Mouse (Mus musculus) forebrain, postnatal 0 days (tissue): ENCODE measurements around the gene Vmn1r25. TPM values are rescaled to one million over a fixed set of nuclear protein-coding genes. Genes with fewer than 3 reads are reported as not detected.
"Not testable (repeated sequence)": the region's sequence is repeated elsewhere in the genome, so short reads cannot be mapped to it uniquely, and the experiment has no call there.

Experiments used
- ATAC-seq: fragments of 200-750 bp; cut with Nextera tagmentation; 2 replicates; pipeline ENCODE4 v1.8.0; 2017; ENCODE audit warnings: mild to moderate bottlenecking, moderate library complexity
- DNase-seq: peaks from one replicate; pipeline ENCODE4 v3.0.0-alpha.2; 2015
- H3K27ac ChIP-seq: fragments of 300-500 bp; sonication (generic); 2 replicates; pipeline ENCODE4 v1.5.1; 2014; ENCODE audit warnings: low read depth, mild to moderate bottlenecking, antibody characterized with exemption, low read length, moderate library complexity, mixed read lengths
- H3K27me3 ChIP-seq: fragments of 300-500 bp; sonication (generic); 2 replicates; pipeline ENCODE4 v1.6.1; 2014; ENCODE audit warnings: mild to moderate bottlenecking, low read length, mixed read lengths; ENCODE audit not compliant: insufficient read depth
- H3K36me3 ChIP-seq: fragments of 300-500 bp; sonication (generic); 2 replicates; pipeline ENCODE4 v1.6.1; 2014; ENCODE audit warnings: mild to moderate bottlenecking, moderate library complexity; ENCODE audit not compliant: insufficient read depth
- H3K4me1 ChIP-seq: fragments of 300-500 bp; sonication (generic); 2 replicates; pipeline ENCODE4 v1.6.1; 2014; ENCODE audit warnings: antibody characterized with exemption; ENCODE audit not compliant: insufficient read depth
- H3K4me2 ChIP-seq: fragments of 300-500 bp; sonication (generic); 2 replicates; pipeline ENCODE4 v1.6.1; 2014; ENCODE audit warnings: low read depth, mild to moderate bottlenecking, moderate library complexity
- H3K4me3 ChIP-seq: fragments of 300-500 bp; sonication (generic); 2 replicates; pipeline ENCODE4 v1.5.1; 2014; ENCODE audit warnings: low read depth, low read length, mixed read lengths
- H3K9ac ChIP-seq: fragments of 300-500 bp; sonication (generic); 2 replicates; pipeline ENCODE4 v1.6.1; 2014; ENCODE audit warnings: mild to moderate bottlenecking
- H3K9me3 ChIP-seq: fragments of 300-500 bp; sonication (generic); 2 replicates; pipeline ENCODE4 v1.6.1; 2016; ENCODE audit warnings: low read length
- CTCF ChIP-seq: sonication (generic); IDR thresholded peaks from 2 replicates; pipeline ENCODE4 v1.5.1; 2016; ENCODE audit warnings: antibody characterized with exemption, control low read depth, low read depth
- WGBS: fragments of 180-500 bp; shearing (Covaris S2); extraction: QIAGEN DNeasy Blood & Tissue Kit; methylation state at CpG from one replicate; pipeline ENCODE4 v1.1.7; 2014; 5-methylcytosine and 5-hydroxymethylcytosine counted together
- polyA plus RNA-seq: library from polyadenylated mRNA; unstranded; fragments of >200 nt; fragmentation: Nextera tagmentation; extraction: Ambion mirVana; gene quantifications from 2 replicates; pipeline ENCODE4 v1.2.1, GENCODE M21; 2015
- total RNA-seq: library from RNA; depleted of rRNA; stranded (reverse); fragments of >200 nt; gene quantifications from 2 replicates; pipeline ENCODE4 v1.2.3, GENCODE M21; 2014; rRNA removed

Gene Vmn1r25
- total RNA-seq (not detected in 2 replicates), polyA plus RNA-seq (not detected in 2 replicates)

DNA sequence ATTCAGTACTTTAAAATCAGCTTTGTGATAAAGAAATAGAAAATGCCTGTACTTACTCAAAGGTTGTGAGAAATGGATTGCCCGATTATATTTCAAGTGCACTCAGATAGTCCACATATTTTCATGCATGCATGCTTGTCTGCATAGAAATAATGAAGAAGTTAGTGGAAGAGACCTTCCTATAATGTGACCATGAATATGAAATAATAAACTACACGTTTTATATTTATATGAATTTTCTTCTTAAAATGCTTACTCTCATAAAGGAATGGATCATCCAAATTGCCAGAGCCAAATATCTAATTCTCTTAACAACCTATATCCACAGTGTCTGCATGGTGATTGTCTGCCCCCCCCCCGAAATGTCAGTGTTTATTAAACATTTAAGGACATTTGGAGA is at the start of gene Vmn1r25:
Gene Vmn1r25, minus strand, starts transcription at position 101 of the 400 bp plus-strand sequence.
- Histone ChIP-seq H3K27me3 (no peaks in the 10 kb centered on the region), H3K9me3 (no peaks in the 10 kb centered on the region), H3K36me3 (no peaks in the 10 kb centered on the region), H3K4me2 (no peak within 1 kb of the TSS), H3K4me3 (no peak within 1 kb of the TSS), H3K4me1 (no peaks in the 10 kb centered on the region), H3K27ac (no peak within 1 kb of the TSS), H3K9ac (no peak within 1 kb of the TSS)
- 71% methylated on average over 3 of the region's 3 CpGs for WGBS
- TF ChIP-seq CTCF = no peak
- DNase-seq = no peak
- no peak for ATAC-seq

DNA sequence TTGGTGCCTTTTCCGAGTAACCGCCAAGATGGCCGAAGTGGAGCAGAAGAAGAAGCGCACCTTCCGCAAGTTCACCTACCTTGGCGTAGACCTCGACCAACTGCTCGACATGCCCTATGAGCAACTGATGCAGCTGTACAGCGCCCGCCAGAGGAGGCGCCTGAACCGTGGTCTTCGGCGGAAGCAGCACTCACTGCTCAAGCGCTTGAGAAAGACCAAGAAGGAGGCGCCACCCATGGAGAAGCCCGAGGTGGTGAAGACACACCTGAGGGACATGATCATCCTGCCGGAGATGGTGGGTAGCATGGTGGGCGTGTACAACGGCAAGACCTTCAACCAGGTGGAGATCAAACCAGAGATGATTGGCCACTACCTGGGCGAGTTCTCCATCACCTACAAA is 36.9 kb upstream of the Vmn1r25 start:
- H3K4me1 ChIP-seq, DNase-seq, H3K4me3 ChIP-seq, H3K4me2 ChIP-seq, H3K9me3 ChIP-seq, H3K9ac ChIP-seq, H3K27ac ChIP-seq, H3K27me3 ChIP-seq, H3K36me3 ChIP-seq, ATAC-seq: not testable (repeated sequence)
- 94% methylated on average over 20 of the region's 21 CpGs for whole genome bisulfite sequencing

DNA sequence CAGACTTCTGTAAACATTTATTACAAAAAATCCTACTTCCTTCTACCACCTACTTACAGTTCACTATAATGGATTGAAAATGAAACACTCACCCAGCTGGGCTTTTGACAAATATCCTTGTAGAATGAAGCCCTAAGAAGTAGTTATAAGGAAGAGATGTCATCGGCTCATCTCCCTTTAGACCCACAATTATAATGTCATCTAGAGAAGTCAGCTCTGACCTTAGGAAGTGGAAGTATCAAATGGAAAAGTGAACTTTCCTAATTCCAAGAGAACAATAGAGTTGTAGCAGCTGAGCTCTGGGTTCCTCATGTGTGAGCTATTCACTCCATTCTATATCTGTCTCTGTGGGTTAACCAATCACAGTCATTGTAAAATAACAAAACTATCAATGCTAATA is 34.4 kb upstream of the Vmn1r25 start, which contains the start of gene Vmn1r26:
Gene Vmn1r26, minus strand, starts transcription at position 101 of the 400 bp plus-strand sequence.
- TF ChIP-seq CTCF = no peak
- Histone ChIP-seq H3K27me3 (no peaks in the 10 kb centered on the region), H3K9me3 (no peaks in the 10 kb centered on the region), H3K4me1 (no peaks in the 10 kb centered on the region), H3K4me2 (no peak within 1 kb of the TSS), H3K4me3 (no peak within 1 kb of the TSS), H3K9ac (no peak within 1 kb of the TSS), H3K36me3 (no peaks in the 10 kb centered on the region), H3K27ac (no peak within 1 kb of the TSS)
- WGBS = 91% methylated on average over 1 of the region's 1 CpGs
- DNase-seq (no peak), ATAC-seq (no peak)

DNA sequence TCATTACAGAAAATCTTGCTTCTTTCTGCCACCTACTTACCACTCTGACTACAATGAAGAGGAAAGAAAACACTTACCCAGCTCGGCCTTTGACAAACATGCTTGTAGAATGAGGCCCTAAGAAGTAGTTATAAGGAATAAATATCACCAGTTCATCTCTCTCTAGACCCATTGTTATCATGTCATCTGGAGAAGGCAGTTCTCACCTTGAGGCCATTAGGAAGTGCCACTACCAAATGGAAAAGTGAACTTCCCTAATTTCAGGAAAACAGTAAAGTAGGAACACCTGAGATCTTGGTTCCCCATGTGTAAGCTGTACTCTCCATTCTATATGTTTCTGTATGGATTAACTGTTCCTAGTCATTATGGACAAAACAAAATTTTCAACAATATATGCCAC is 19.2 kb downstream of the Vmn1r25 start, which contains the start of gene Vmn1r24:
Gene Vmn1r24, minus strand, starts transcription at position 101 of the 400 bp plus-strand sequence.
- not testable (repeated sequence) for H3K4me2 ChIP-seq, H3K36me3 ChIP-seq, H3K9ac ChIP-seq, H3K27me3 ChIP-seq, H3K4me1 ChIP-seq, H3K9me3 ChIP-seq, H3K4me3 ChIP-seq, DNase-seq, ATAC-seq, H3K27ac ChIP-seq
- 76% methylated on average over 1 of the region's 1 CpGs for WGBS

Other genes starting within 250 kb of the Vmn1r25 start
- 270 and 331 TPM in 2 replicates for gene Vopp1, start 155.7 kb downstream of the Vmn1r25 start, total RNA-seq
- 166 and 169 TPM in 2 replicates for gene Vopp1, start 155.7 kb downstream of the Vmn1r25 start, polyA plus RNA-seq
- not detected in 2 replicates for gene Vmn1r21, start 130.5 kb downstream of the Vmn1r25 start, total RNA-seq
- gene Vmn1r21, start 130.5 kb downstream of the Vmn1r25 start, polyA plus RNA-seq = not detected in 2 replicates
- not detected in 2 replicates for gene Vmn1r22, start 72.8 kb downstream of the Vmn1r25 start, total RNA-seq
- gene Vmn1r22, start 72.8 kb downstream of the Vmn1r25 start, polyA plus RNA-seq = not detected in 2 replicates
- not detected in 2 replicates for gene Vmn1r23, start 54.0 kb downstream of the Vmn1r25 start, total RNA-seq
- not detected in 2 replicates for gene Vmn1r23, start 54.0 kb downstream of the Vmn1r25 start, polyA plus RNA-seq
- gene Vmn1r24, start 19.3 kb downstream of the Vmn1r25 start, total RNA-seq = not detected in 2 replicates
- not detected in 2 replicates for gene Vmn1r24, start 19.3 kb downstream of the Vmn1r25 start, polyA plus RNA-seq
- gene Vmn1r26, start 34.3 kb upstream of the Vmn1r25 start, total RNA-seq = not detected in 2 replicates
- not detected in 2 replicates for gene Vmn1r26, start 34.3 kb upstream of the Vmn1r25 start, polyA plus RNA-seq
- not detected in 2 replicates for gene Vmn1r27, start 238.0 kb upstream of the Vmn1r25 start, total RNA-seq
- gene Vmn1r27, start 238.0 kb upstream of the Vmn1r25 start, polyA plus RNA-seq = not detected in 2 replicates